Mouse (Mus musculus): Measurements from ENCODE around the gene Tmem107. TPM values are rescaled to one million over a fixed set of nuclear protein-coding genes. Genes with fewer than 3 reads are reported as not detected.
A peak's percentile ranks its signal among the peaks of the same experiment; 100 is the strongest.

Tmem107 gene
- polyA plus RNA-seq, 1 experiment from 2014 or later, result 43.5 TPM

- peak overlapping the region; percentile 90 for H3K4me2 ChIP-seq (ENCODE audit: low read depth)
- H3K4me1 ChIP-seq (ENCODE audit: control insufficient read depth, insufficient read depth, low read length), result peaks cover 16% of the 10 kb centered on the region
- no peaks in the 10 kb centered on the region for H3K9me3 ChIP-seq (ENCODE audit: control insufficient read depth, low read length)
- peaks cover 18% of the 10 kb centered on the region for H3K27me3 ChIP-seq (ENCODE audit: control insufficient read depth, insufficient read depth, low read length)
- WGBS, result 17% methylated on average over 14 of the region's 14 CpGs
- ATAC-seq (ENCODE audit: insufficient read depth, low FRiP score, low TSS enrichment) (no peak), DNase-seq (ENCODE audit: low spot score) (no peak)
- no peak overlapping the region for H3K9ac ChIP-seq (ENCODE audit: low read length)
- no peaks in the 10 kb centered on the region for H3K36me3 ChIP-seq (ENCODE audit: control insufficient read depth, insufficient read depth, low read length)
- peak overlapping the region; percentile 32 for H3K4me3 ChIP-seq (ENCODE audit: low read depth, low read length)
- H3K27ac ChIP-seq (ENCODE audit: low read depth, low read length), result no peak overlapping the region
These were observed 49.0 kb downstream of the Tmem107 start for GRCm38 (mm10) chr11:69119446-69120155.

- Histone ChIP-seq H3K4me3 (ENCODE audit: low read depth, low read length) (peak within 1 kb of the TSS; percentile 69), H3K9ac (ENCODE audit: low read length) (peak within 1 kb of the TSS; percentile 43; the same call in 1 of the 2 replicates), H3K27me3 (ENCODE audit: control insufficient read depth, insufficient read depth, low read length) (peaks cover 18% of the 10 kb centered on the region), H3K4me2 (ENCODE audit: low read depth) (peak within 1 kb of the TSS; percentile 90), H3K27ac (ENCODE audit: low read depth, low read length) (no peak within 1 kb of the TSS), H3K9me3 (ENCODE audit: control insufficient read depth, low read length) (no peaks in the 10 kb centered on the region), H3K36me3 (ENCODE audit: control insufficient read depth, insufficient read depth, low read length) (no peaks in the 10 kb centered on the region), H3K4me1 (ENCODE audit: control insufficient read depth, insufficient read depth, low read length) (peaks cover 16% of the 10 kb centered on the region)
- WGBS, result under 1% methylated on average over 27 of the region's 27 CpGs
- DNase-seq (ENCODE audit: low spot score) (peak; percentile 50), ATAC-seq (ENCODE audit: insufficient read depth, low FRiP score, low TSS enrichment) (no peak)
These were observed 49.8 kb downstream of the Tmem107 start, which contains the start of gene Hes7 for GRCm38 (mm10) chr11:69120221-69121000. TSS of gene Hes7 (plus strand) at chr11:69120404.

- ATAC-seq (ENCODE audit: insufficient read depth, low FRiP score, low TSS enrichment), result no peak
- H3K4me1 ChIP-seq (ENCODE audit: control insufficient read depth, insufficient read depth, low read length), result peaks cover 20% of the 10 kb centered on the region
- H3K4me2 ChIP-seq (ENCODE audit: low read depth), result peak overlapping the region; percentile 90
- peaks cover 18% of the 10 kb centered on the region for H3K27me3 ChIP-seq (ENCODE audit: control insufficient read depth, insufficient read depth, low read length)
- no peaks in the 10 kb centered on the region for H3K36me3 ChIP-seq (ENCODE audit: control insufficient read depth, insufficient read depth, low read length)
- no peaks in the 10 kb centered on the region for H3K9me3 ChIP-seq (ENCODE audit: control insufficient read depth, low read length)
- peak overlapping the region; percentile 69 for H3K4me3 ChIP-seq (ENCODE audit: low read depth, low read length)
- peak overlapping the region; percentile 43; the same call in 1 of the 2 replicates for H3K9ac ChIP-seq (ENCODE audit: low read length)
- WGBS, result under 1% methylated on average over 33 of the region's 33 CpGs
- peak; percentile 54 for DNase-seq (ENCODE audit: low spot score)
- no peak overlapping the region for H3K27ac ChIP-seq (ENCODE audit: low read depth, low read length)
These were observed 50.6 kb downstream of the Tmem107 start for GRCm38 (mm10) chr11:69121001-69121740.

GRCm38 (mm10) chr11:69121741-69122335 lies 51.2 kb downstream of the Tmem107 start:
- Histone ChIP-seq H3K36me3 (ENCODE audit: control insufficient read depth, insufficient read depth, low read length) (no peaks in the 10 kb centered on the region), H3K27ac (ENCODE audit: low read depth, low read length) (no peak overlapping the region), H3K4me2 (ENCODE audit: low read depth) (peak overlapping the region; percentile 90), H3K9me3 (ENCODE audit: control insufficient read depth, low read length) (no peaks in the 10 kb centered on the region), H3K4me1 (ENCODE audit: control insufficient read depth, insufficient read depth, low read length) (peaks cover 22% of the 10 kb centered on the region), H3K9ac (ENCODE audit: low read length) (peak overlapping the region; percentile 43), H3K4me3 (ENCODE audit: low read depth, low read length) (peak overlapping the region; percentile 69), H3K27me3 (ENCODE audit: control insufficient read depth, insufficient read depth, low read length) (peaks cover 18% of the 10 kb centered on the region)
- DNase-seq (ENCODE audit: low spot score) (no peak), ATAC-seq (ENCODE audit: insufficient read depth, low FRiP score, low TSS enrichment) (no peak)
- WGBS, result 0% methylated on average over 31 of the region's 32 CpGs

- DNase-seq (ENCODE audit: low spot score) (peak; percentile 91), ATAC-seq (ENCODE audit: insufficient read depth, low FRiP score, low TSS enrichment) (peak; percentile 30; the same call in 1 of the 2 replicates)
- Histone ChIP-seq H3K9me3 (ENCODE audit: control insufficient read depth, low read length) (no peaks in the 10 kb centered on the region), H3K4me1 (ENCODE audit: control insufficient read depth, insufficient read depth, low read length) (peaks cover 22% of the 10 kb centered on the region), H3K36me3 (ENCODE audit: control insufficient read depth, insufficient read depth, low read length) (no peaks in the 10 kb centered on the region), H3K4me2 (ENCODE audit: low read depth) (peak within 1 kb of the TSS; percentile 90), H3K4me3 (ENCODE audit: low read depth, low read length) (peak within 1 kb of the TSS; percentile 69), H3K27ac (ENCODE audit: low read depth, low read length) (peak within 1 kb of the TSS; percentile 60), H3K27me3 (ENCODE audit: control insufficient read depth, insufficient read depth, low read length) (peaks cover 15% of the 10 kb centered on the region), H3K9ac (ENCODE audit: low read length) (peak within 1 kb of the TSS; percentile 43)
- WGBS, result under 1% methylated on average over 56 of the region's 66 CpGs
These were observed 51.8 kb downstream of the Tmem107 start, which contains the start of gene 9130213A22Rik for GRCm38 (mm10) chr11:69122336-69122951. TSS of gene 9130213A22Rik (minus strand) at chr11:69122589.

Other genes with a start within 250 kb of the Tmem107 start
- 61.6 and 62.9 TPM in 2 replicates for gene Ndel1, start 198.9 kb upstream of the Tmem107 start, polyA plus RNA-seq (2014; fragmentation: Nextera tagmentation; extraction: Ambion mirVana)
- 0.08 TPM in 1 of 2 replicates, not detected in the other for gene Rnf222, start 182.3 kb upstream of the Tmem107 start, polyA plus RNA-seq (2014; fragmentation: Nextera tagmentation; extraction: Ambion mirVana)
- 822 and 906 TPM in 2 replicates for gene Rpl26, start 169.2 kb upstream of the Tmem107 start, polyA plus RNA-seq (2014; fragmentation: Nextera tagmentation; extraction: Ambion mirVana)
- not detected in 2 replicates for gene Odf4, start 143.7 kb upstream of the Tmem107 start, polyA plus RNA-seq (2014; fragmentation: Nextera tagmentation; extraction: Ambion mirVana)
- gene Arhgef15, start 113.3 kb upstream of the Tmem107 start, polyA plus RNA-seq (2014; fragmentation: Nextera tagmentation; extraction: Ambion mirVana), result 6.8 and 6.9 TPM in 2 replicates
- gene Slc25a35, start 102.7 kb upstream of the Tmem107 start, polyA plus RNA-seq (2014; fragmentation: Nextera tagmentation; extraction: Ambion mirVana), result 1.4 and 2.1 TPM in 2 replicates
- gene Rangrf, start 95.6 kb upstream of the Tmem107 start, polyA plus RNA-seq (2014; fragmentation: Nextera tagmentation; extraction: Ambion mirVana), result 60.4 and 62.5 TPM in 2 replicates
- 30.7 and 34.9 TPM in 2 replicates for gene Pfas, start 62.3 kb upstream of the Tmem107 start, polyA plus RNA-seq (2014; fragmentation: Nextera tagmentation; extraction: Ambion mirVana)
- 68.0 and 76.0 TPM in 2 replicates for gene Ctc1, start 54.9 kb upstream of the Tmem107 start, polyA plus RNA-seq (2014; fragmentation: Nextera tagmentation; extraction: Ambion mirVana)
- gene Aurkb, start 25.2 kb upstream of the Tmem107 start, polyA plus RNA-seq (2014; fragmentation: Nextera tagmentation; extraction: Ambion mirVana), result 154 and 155 TPM in 2 replicates
- gene Borcs6, start 11.1 kb upstream of the Tmem107 start, polyA plus RNA-seq (2014; fragmentation: Nextera tagmentation; extraction: Ambion mirVana), result 10.5 and 11.4 TPM in 2 replicates
- gene Vamp2, start 17.7 kb downstream of the Tmem107 start, polyA plus RNA-seq (2014; fragmentation: Nextera tagmentation; extraction: Ambion mirVana), result 112 TPM in 2 replicates
- gene Per1, start 24.4 kb downstream of the Tmem107 start, polyA plus RNA-seq (2014; fragmentation: Nextera tagmentation; extraction: Ambion mirVana), result 10.7 and 10.9 TPM in 2 replicates
- 0.33 TPM in 1 of 2 replicates, not detected in the other for gene Hes7, start 49.6 kb downstream of the Tmem107 start, polyA plus RNA-seq (2014; fragmentation: Nextera tagmentation; extraction: Ambion mirVana)
- 0.24 TPM in 1 of 2 replicates, not detected in the other for gene 9130213A22Rik, start 51.8 kb downstream of the Tmem107 start, polyA plus RNA-seq (2014; fragmentation: Nextera tagmentation; extraction: Ambion mirVana)
- gene Aloxe3, start 55.1 kb downstream of the Tmem107 start, polyA plus RNA-seq (2014; fragmentation: Nextera tagmentation; extraction: Ambion mirVana), result 0.08 and 0.66 TPM in 2 replicates
- not detected in 2 replicates for gene Alox12b, start 86.2 kb downstream of the Tmem107 start, polyA plus RNA-seq (2014; fragmentation: Nextera tagmentation; extraction: Ambion mirVana)
- 0.30 TPM in 1 of 2 replicates, not detected in the other for gene Alox8, start 127.0 kb downstream of the Tmem107 start, polyA plus RNA-seq (2014; fragmentation: Nextera tagmentation; extraction: Ambion mirVana)
- gene Gucy2e, start 166.2 kb downstream of the Tmem107 start, polyA plus RNA-seq (2014; fragmentation: Nextera tagmentation; extraction: Ambion mirVana), result 0.07 TPM in 1 of 2 replicates, not detected in the other